Mouse (Mus musculus): ENCODE results near the gene Csf2rb.

DNA sequence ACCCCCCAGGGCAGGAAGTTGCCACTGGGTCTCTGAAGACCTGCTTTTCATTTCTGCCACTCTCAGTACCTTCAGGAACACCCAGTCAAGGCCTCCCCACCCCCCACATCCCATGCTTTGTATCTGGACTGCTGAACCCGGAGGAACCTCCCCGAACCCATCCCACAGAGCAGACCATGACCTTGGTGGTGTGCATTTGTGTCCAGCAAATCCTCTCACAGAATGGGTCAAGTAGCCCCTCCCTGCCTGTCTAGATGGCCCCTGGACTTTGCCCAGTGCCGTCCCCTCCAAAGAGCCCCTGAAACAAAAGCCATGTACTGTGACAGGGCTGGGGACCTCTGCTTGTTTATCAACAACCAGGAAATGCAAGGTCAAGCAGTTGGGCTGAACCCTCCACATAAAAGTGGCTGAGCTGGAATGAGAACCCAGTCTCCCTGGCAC lies 77.8 kb downstream of the Csf2rb start:
- TF ChIP-seq CTCF (IDR thresholded peaks at IDR 0.05; ENCODE audit: borderline replicate concordance, insufficient read depth, low read depth, low read length) (no peak), POLR2A (IDR thresholded peaks at IDR 0.05; ENCODE audit: borderline replicate concordance, insufficient read depth, low read length) (no peak)
